Mouse (Mus musculus) forebrain, embryonic 13.5 days (tissue): ENCODE measurements around the gene Ddc. TPM values are rescaled to one million over a fixed set of nuclear protein-coding genes. Genes with fewer than 3 reads are reported as not detected.

Experiments
- ATAC-seq: fragments of 200-750 bp; cut with Nextera tagmentation; 2 replicates; pipeline ENCODE4 v1.8.0; 2017
- H3K27ac ChIP-seq: fragments of 300-500 bp; sonication (generic); 2 replicates; pipeline ENCODE4 v1.5.1; 2015; ENCODE audit warnings: inconsistent platforms, mild to moderate bottlenecking, moderate library complexity
- H3K27me3 ChIP-seq: fragments of 300-500 bp; sonication (generic); 2 replicates; pipeline ENCODE4 v1.6.1; 2015; ENCODE audit warnings: mild to moderate bottlenecking, inconsistent platforms
- H3K36me3 ChIP-seq: fragments of 300-500 bp; sonication (generic); 2 replicates; pipeline ENCODE4 v1.6.1; 2015; ENCODE audit warnings: mild to moderate bottlenecking, inconsistent platforms; ENCODE audit not compliant: poor library complexity, severe bottlenecking
- H3K4me1 ChIP-seq: fragments of 300-500 bp; sonication (generic); 2 replicates; pipeline ENCODE4 v1.6.1; 2015; ENCODE audit warnings: inconsistent platforms
- H3K4me2 ChIP-seq: fragments of 300-500 bp; sonication (generic); 2 replicates; pipeline ENCODE4 v1.6.1; 2015; ENCODE audit warnings: inconsistent platforms, mild to moderate bottlenecking, moderate library complexity
- H3K4me3 ChIP-seq: fragments of 300-500 bp; sonication (generic); 2 replicates; pipeline ENCODE4 v1.5.1; 2015; ENCODE audit warnings: mild to moderate bottlenecking, inconsistent platforms
- H3K9ac ChIP-seq: fragments of 300-500 bp; sonication (generic); 2 replicates; pipeline ENCODE4 v1.6.1; 2015; ENCODE audit warnings: mild to moderate bottlenecking, inconsistent platforms
- H3K9me3 ChIP-seq: fragments of 300-500 bp; sonication (generic); replicated peaks from 2 replicates; pipeline ENCODE4 v1.6.1; 2016; ENCODE audit warnings: inconsistent platforms
- WGBS: fragments of 180-500 bp; shearing (Covaris S2); methylation state at CpG from one replicate; pipeline ENCODE4 v1.1.7; 2015; 5-methylcytosine and 5-hydroxymethylcytosine counted together
- polyA plus RNA-seq: library from polyadenylated mRNA; unstranded; fragments of >200 nt; fragmentation: Nextera tagmentation; extraction: Ambion mirVana; gene quantifications from 2 replicates; pipeline ENCODE4 v1.2.1, GENCODE M21; 2015

Gene Ddc
- polyA plus RNA-seq, 1 experiment from 2014 or later = 6.2 TPM

DNA sequence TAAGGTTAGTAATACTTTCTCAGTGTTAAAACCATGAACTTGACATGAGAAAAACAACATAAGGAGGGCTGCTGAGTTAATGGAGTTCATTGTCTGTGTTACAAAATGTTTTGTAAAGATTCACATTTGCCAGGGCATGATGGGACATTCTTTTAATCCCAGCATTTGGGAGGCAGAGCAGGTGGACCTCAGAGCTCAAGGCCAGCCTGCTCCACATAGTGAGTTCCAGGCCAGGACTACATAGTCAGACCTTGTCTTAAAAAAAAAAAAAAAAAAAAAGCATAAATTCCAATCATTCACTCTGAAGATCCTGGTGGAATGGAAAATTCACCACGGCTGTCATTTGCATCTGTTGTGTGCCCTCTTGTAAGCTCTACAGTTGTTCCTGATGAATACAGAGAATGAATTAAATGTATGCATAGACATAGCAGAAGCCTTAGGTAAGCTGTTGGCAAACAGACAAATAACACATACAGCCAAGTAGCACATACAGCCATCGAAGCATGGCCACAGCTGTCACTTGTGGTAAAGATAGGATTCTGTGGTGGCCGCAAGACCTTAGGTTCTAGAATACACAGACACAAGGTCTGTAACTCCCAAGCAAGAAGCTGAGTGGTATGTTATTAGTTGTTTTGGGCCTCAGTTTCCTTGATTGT, 25.7 kb downstream of the Ddc start:
- Histone ChIP-seq H3K4me3 (no peak overlapping the region), H3K27ac (peak overlapping the region; percentile 25; the same call in 1 of the 2 replicates), H3K27me3 (0 out of 2 replicates have a peak, but pooled peaks cover 3% of the 10 kb centered on the region), H3K9ac (no peak overlapping the region), H3K4me1 (peaks cover 42% of the 10 kb centered on the region), H3K9me3 (no peaks in the 10 kb centered on the region), H3K36me3 (no peaks in the 10 kb centered on the region), H3K4me2 (no peak overlapping the region)
- no peak for ATAC-seq
- WGBS = 46% methylated on average over 3 of the region's 3 CpGs

DNA sequence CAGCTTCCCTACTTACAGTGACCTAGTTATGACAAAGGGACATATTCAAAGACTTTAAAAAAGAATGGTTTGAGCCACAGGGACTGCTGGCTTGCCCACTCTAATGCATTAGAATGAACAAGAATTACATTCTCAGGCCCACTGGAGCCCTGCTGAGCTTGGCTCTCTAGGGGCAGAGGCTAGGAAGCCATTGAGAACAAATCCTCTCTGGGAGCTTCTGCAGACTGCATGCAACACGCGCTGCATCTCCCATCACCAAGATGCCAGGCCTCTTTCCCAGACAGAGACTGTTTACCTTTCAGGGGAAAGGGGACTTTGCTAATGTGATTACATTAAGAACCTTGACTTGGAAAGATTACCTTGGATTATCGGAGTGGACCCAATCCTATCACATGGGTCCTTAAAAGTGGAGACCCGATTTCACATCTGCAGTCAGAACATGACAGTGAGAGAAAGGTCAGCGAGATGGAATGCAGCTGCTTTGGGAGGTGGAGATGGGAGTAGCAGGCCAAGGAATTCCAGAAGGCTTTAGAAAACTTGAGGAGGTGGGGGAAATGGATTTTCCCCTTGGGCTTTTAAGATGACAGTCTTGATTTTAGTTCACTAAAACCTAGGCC, 26.6 kb downstream of the Ddc start:
- Histone ChIP-seq H3K27ac (no peak overlapping the region), H3K36me3 (no peaks in the 10 kb centered on the region), H3K4me1 (peaks cover 42% of the 10 kb centered on the region), H3K9ac (no peak overlapping the region), H3K4me3 (no peak overlapping the region), H3K4me2 (no peak overlapping the region), H3K9me3 (no peaks in the 10 kb centered on the region), H3K27me3 (0 out of 2 replicates have a peak, but pooled peaks cover 3% of the 10 kb centered on the region)
- WGBS = 32% methylated on average over 5 of the region's 5 CpGs
- no peak for ATAC-seq

DNA sequence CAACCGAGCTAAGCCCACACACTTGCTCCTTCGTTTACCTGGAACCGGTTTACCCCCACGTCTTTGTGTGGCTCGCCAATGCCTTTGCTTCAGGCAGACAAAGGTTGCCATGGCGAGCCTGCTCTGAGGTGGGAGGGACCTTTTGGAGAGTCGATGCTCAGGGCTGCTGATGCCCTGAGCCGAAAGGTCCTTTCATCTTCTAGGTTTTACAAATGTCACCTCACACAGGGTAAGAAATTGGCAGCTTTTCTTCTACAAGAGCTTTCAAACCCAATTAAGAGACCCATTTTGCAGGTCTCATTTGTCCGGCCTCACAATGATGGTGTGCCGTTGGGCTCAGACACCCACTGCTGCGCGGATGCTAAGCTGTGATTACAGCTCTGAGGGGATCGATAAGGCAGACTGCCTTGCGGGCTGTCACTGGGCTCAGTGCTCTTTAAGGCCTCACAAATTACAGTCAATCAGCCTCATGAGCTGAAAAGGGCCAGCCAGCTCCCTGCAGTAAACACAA, 29.9 kb downstream of the Ddc start:
- under 1% methylated on average over 14 of the region's 14 CpGs for WGBS
- peak overlapping the region; percentile 90 for H3K27ac ChIP-seq
- H3K9me3 ChIP-seq = no peaks in the 10 kb centered on the region
- peaks cover 33% of the 10 kb centered on the region for H3K4me1 ChIP-seq
- peak overlapping the region; percentile 37; the same call in 1 of the 2 replicates for H3K9ac ChIP-seq
- no peaks in the 10 kb centered on the region for H3K36me3 ChIP-seq
- H3K4me2 ChIP-seq = peak overlapping the region; percentile 54
- peak overlapping the region; percentile 22 for H3K4me3 ChIP-seq
- H3K27me3 ChIP-seq = no peaks in the 10 kb centered on the region
- peak; percentile 95 for ATAC-seq

DNA sequence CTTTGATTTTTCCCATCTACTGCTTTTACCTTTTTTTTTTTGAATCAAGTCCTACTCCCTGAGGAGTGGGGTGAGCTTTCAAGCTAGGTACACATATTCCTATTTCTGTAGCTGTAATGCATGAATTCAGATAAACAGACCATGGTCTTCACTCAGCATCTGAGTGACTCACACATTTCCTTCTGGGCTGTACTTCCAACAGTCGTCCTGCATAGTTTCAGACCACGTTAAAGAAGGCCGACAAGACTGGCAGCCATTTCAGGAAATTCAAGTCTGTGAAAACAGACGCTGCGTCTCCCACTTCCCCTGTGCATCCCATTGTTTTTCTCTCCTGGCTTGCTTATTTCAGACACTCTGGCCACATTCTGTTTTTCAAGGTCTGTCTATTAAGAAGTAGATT, 31.2 kb downstream of the Ddc start:
- no peaks in the 10 kb centered on the region for H3K9me3 ChIP-seq
- H3K4me2 ChIP-seq = no peak overlapping the region
- H3K4me3 ChIP-seq = no peak overlapping the region
- H3K27me3 ChIP-seq = no peaks in the 10 kb centered on the region
- no peak overlapping the region for H3K9ac ChIP-seq
- H3K4me1 ChIP-seq = peaks cover 22% of the 10 kb centered on the region; the same call in 1 of the 2 replicates
- no peak for ATAC-seq
- WGBS = 88% methylated on average over 5 of the region's 5 CpGs
- H3K36me3 ChIP-seq = no peaks in the 10 kb centered on the region
- peak overlapping the region; percentile 90 for H3K27ac ChIP-seq

DNA sequence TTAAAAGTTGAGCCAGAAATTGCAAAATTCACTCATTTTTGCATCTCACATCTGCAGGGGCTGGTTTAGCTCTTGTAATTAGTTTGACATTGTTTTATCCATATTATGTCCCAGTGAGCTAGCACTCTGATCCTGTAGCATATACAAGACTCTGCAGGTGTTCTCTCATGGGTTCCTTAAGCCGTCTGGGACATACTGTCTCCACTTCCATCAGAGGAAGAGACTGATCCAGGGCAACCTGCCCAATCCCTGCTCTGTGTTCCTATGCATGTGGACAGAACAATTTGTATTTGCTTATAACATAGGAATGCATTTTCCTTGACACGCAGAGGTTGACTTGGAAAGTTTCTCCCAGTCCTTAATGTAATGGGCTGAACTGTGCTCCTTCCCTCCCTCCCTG, 32.8 kb downstream of the Ddc start:
- H3K4me3 ChIP-seq = no peak overlapping the region
- H3K4me2 ChIP-seq = no peak overlapping the region
- H3K4me1 ChIP-seq = peaks cover 14% of the 10 kb centered on the region; the same call in 1 of the 2 replicates
- H3K36me3 ChIP-seq = no peaks in the 10 kb centered on the region
- no peaks in the 10 kb centered on the region for H3K27me3 ChIP-seq
- ATAC-seq = no peak
- H3K27ac ChIP-seq = no peak overlapping the region
- no peaks in the 10 kb centered on the region for H3K9me3 ChIP-seq
- 77% methylated on average over 2 of the region's 2 CpGs for WGBS
- no peak overlapping the region for H3K9ac ChIP-seq

DNA sequence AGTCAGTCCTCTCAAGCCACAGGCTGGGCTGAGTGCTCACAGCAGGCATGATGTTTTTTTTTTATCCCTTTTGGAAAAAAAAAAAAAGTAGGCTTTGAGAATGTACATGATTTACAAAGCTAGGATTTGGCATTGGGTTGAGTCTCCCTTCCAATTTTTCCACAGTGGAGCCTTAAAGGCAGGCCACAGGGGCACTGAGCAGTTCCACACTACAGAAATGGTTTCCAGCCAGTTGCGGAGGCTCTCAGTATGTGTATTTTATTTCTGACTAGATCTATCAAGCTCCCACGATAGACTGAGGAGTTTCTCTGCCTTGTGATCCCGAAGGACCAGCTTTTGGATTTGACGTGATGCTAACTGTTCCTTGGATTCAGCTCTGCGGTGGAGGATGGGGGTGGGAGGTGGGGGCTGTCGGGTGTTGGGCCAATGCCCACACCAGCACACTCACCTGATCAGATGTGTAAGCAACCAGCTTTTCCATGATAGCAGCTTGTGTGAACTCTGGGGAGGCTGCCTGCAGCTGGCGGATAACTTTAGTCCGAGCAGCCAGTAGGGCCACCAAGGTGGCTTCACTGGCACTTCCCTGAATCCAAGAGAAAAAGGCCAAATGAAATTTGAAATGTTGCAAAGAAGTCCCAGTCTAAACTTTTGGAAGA, 33.4 kb downstream of the Ddc start:
- H3K4me3 ChIP-seq = no peak overlapping the region
- H3K27ac ChIP-seq = no peak overlapping the region
- H3K9me3 ChIP-seq = no peaks in the 10 kb centered on the region
- no peak overlapping the region for H3K9ac ChIP-seq
- H3K4me2 ChIP-seq = no peak overlapping the region
- H3K4me1 ChIP-seq = peaks cover 14% of the 10 kb centered on the region; the same call in 1 of the 2 replicates
- no peaks in the 10 kb centered on the region for H3K27me3 ChIP-seq
- ATAC-seq = no peak
- WGBS = 77% methylated on average over 8 of the region's 8 CpGs
- H3K36me3 ChIP-seq = no peaks in the 10 kb centered on the region

DNA sequence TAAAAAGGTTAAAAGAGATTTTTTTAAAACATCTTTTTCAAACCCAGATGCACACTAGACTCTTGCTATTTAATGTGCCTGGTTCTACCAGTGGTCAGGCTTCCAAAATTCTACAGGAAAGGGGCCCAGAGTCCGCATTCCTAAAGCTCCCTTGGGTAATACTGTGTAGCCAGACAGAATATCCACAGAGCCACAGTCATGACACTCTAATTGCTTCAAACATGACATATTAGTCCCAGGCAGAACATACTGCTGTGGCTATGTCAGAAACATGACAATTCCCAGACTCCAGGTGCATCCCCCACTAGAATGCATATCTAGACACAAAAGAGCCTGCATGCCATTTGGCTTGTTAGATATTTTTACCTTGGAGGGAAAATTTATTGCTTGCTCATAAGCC, 35.4 kb downstream of the Ddc start:
- Histone ChIP-seq H3K4me2 (no peak overlapping the region), H3K9me3 (no peaks in the 10 kb centered on the region), H3K9ac (no peak overlapping the region), H3K27me3 (no peaks in the 10 kb centered on the region), H3K27ac (no peak overlapping the region), H3K36me3 (no peaks in the 10 kb centered on the region), H3K4me1 (peaks cover 3% of the 10 kb centered on the region; the same call in 1 of the 2 replicates), H3K4me3 (no peak overlapping the region)
- ATAC-seq = no peak
- 93% methylated on average over 1 of the region's 1 CpGs for WGBS

DNA sequence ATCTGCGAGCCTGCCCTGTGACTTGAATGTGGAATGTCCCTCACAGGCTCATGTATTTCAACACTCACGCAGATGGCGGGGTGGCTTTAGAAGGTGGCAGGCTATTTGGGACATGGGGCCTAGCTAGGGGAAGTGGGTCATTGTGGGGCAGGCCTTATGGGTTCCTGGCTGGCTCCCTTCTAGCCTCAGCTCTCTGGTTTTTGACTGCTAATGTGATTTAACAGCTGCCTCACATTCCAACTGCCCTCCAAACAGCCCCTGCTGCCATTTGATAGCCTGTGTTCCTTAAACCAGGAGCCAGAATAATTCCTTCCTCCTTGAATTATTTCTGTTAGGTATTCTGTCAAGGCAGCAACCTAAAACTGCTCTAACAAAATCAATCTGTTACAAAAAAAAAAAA, 41.0 kb downstream of the Ddc start:
- Histone ChIP-seq H3K4me2 (no peak overlapping the region), H3K27ac (no peak overlapping the region), H3K9ac (no peak overlapping the region), H3K4me3 (no peak overlapping the region), H3K4me1 (peaks cover 17% of the 10 kb centered on the region), H3K9me3 (0 out of 2 replicates have a peak, but pooled peaks cover 4% of the 10 kb centered on the region), H3K36me3 (no peaks in the 10 kb centered on the region), H3K27me3 (no peaks in the 10 kb centered on the region)
- ATAC-seq = no peak
- WGBS = 98% methylated on average over 3 of the region's 3 CpGs

DNA sequence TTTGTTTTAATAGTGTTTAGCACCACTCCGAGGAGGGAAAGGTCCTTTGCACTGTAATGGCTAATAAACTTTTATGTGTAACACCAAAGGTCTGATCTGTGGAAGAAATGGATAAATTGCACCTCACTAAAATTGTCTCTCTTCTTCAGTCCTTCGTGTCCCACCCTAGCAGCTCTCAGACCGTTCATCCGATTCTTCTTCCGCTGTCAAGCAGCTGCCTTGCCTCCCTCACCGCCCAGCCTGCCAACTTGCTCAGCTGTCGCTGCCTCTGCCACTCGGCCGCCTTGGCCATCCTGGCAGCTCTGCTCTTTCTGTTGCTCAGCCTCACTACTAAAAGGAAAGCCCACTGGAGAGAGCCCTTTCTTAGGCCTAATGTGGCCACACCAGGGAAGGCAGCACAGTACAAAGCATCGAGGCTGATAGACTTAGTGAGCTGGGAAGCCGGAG, 42.2 kb downstream of the Ddc start:
- no peak overlapping the region for H3K4me3 ChIP-seq
- ATAC-seq = peak; percentile 80
- H3K9me3 ChIP-seq = 0 out of 2 replicates have a peak, but pooled peaks cover 4% of the 10 kb centered on the region
- 26% methylated on average over 11 of the region's 11 CpGs for WGBS
- peak overlapping the region; percentile 6; the same call in 1 of the 2 replicates for H3K4me2 ChIP-seq
- no peaks in the 10 kb centered on the region for H3K36me3 ChIP-seq
- H3K27me3 ChIP-seq = no peaks in the 10 kb centered on the region
- H3K4me1 ChIP-seq = peaks cover 17% of the 10 kb centered on the region
- H3K27ac ChIP-seq = peak overlapping the region; percentile 64
- H3K9ac ChIP-seq = 0 out of 2 replicates have a peak overlapping the region, but pooled peaks have one; percentile 19

DNA sequence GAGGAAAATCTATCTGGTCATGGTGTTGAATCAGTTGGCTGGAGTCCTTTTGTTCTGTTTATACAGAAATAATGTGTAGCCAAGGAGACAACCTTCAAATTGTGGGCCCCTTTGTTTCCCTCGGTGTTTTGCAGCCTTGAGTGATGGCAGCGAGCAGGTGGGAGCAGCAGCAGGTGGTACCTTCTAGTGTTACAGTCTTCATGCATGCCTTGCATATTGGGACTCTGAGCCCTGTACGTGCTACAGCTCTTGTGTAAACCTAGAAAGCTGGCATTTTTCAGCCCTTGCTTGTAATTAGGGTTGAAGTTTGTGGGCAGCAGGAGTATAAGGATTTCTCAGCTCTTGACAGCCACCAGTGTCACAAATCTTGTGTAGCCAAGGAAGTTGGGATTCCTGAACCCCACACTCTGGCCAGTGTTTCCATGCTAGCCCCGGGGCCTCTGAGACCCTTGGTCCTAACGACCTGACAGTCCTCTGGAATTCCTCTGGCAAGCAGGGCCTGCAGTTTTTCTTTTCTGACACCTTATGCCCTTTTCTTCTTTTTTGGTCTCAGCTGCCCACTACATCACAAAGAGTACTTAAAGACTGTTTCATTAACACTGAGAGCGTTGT, 42.8 kb downstream of the Ddc start:
- no peaks in the 10 kb centered on the region for H3K36me3 ChIP-seq
- 30% methylated on average over 6 of the region's 6 CpGs for WGBS
- no peaks in the 10 kb centered on the region for H3K27me3 ChIP-seq
- peaks cover 22% of the 10 kb centered on the region for H3K4me1 ChIP-seq
- peak; percentile 42; the same call in 1 of the 2 replicates for ATAC-seq
- H3K27ac ChIP-seq = peak overlapping the region; percentile 64
- no peak overlapping the region for H3K4me3 ChIP-seq
- H3K9me3 ChIP-seq = 0 out of 2 replicates have a peak, but pooled peaks cover 4% of the 10 kb centered on the region
- no peak overlapping the region for H3K4me2 ChIP-seq
- no peak overlapping the region for H3K9ac ChIP-seq

DNA sequence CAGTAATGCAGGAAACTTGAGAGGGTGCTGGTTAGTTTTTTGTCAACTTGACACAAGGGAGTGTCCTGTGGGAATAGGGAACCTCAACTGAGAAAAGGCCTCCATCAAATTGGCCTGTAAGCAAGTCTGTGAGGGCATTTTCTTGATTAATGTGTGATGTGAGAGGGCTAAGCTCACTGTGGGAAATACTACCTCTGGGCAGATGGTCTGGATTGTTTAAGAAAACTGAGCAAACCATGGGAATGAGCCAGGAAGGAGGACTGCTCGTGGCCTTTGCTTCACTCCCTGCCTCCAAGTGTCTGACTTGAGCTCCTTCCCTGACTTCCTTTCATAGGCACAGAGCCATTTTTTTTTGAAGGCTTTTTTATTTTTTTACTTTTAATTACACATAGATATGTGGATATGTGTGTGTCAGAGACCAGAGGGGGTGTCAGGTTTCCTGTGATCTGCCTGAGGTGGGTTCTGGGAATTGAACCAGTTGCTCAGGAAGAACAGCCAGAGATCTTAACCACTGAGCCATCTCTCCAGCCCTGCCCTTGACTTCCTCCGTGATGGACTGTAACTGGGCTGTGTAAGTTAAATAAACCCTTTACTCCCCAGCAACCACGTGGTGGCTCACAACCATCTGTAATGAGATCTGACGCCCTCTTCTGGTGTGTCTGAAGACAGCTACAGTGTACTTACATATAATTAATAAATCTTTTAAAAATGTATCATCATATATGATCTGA, 44.0 kb downstream of the Ddc start:
- Histone ChIP-seq H3K27me3 (no peaks in the 10 kb centered on the region), H3K36me3 (no peaks in the 10 kb centered on the region), H3K4me1 (peaks cover 22% of the 10 kb centered on the region), H3K4me2 (no peak overlapping the region), H3K9me3 (0 out of 2 replicates have a peak, but pooled peaks cover 4% of the 10 kb centered on the region), H3K9ac (no peak overlapping the region), H3K27ac (no peak overlapping the region), H3K4me3 (no peak overlapping the region)
- ATAC-seq = no peak
- WGBS = 65% methylated on average over 4 of the region's 4 CpGs
